Mouse (Mus musculus): ENCODE measurements around the gene Nomo1. TPM values are rescaled to one million over a fixed set of nuclear protein-coding genes. Genes with fewer than 3 reads are reported as not detected.

Nomo1 gene
- polyA plus RNA-seq, 1 experiment from 2014 or later = 39.2 TPM

DNA sequence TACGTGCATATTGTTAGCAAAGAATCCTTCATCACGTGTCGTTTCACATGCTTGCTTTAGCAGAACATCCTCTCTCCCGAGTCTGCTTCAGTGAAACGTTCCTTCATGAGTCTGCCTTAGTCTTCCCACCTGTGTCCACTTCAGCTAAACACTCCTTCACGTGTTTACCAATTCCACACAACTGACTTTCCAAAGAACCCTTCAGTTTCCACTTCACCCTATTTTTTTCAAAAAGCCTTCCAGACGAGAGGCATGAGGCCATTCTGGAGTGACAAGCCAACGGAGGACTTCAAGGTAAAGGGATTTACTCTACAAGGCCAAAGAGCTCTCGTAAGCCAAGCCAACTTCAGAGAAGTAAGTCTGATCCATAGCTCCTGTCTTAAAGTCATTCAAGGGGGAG is 8.1 kb upstream of the Nomo1 start:
- no peaks in the 10 kb centered on the region for H3K36me3 ChIP-seq
- 63% methylated on average over 9 of the region's 9 CpGs for WGBS

DNA sequence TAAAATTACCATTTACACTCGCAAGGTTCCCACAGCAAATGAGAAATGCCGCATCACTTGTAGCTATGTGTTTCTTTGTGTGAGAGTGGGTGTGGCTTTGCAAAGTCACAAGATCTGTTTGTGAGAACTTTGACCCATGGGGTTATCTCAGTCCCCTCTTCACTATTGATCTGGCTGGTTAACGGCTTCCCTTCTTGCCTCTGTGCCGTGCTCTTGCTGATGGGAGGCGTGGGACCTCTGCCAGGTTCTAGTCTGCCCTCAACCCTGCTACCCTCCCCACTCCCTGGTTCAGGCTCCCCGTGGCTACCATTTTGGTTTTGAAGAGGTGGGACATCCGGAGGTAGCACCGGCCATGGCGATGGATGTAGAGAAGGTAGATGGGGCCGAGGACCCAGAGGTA is 4.8 kb upstream of the Nomo1 start:
- H3K9me3 ChIP-seq = no peaks in the 10 kb centered on the region
- no peak overlapping the region for H3K27ac ChIP-seq (replicated peaks)
- no peak overlapping the region for H3K4me3 ChIP-seq
- WGBS = 77% methylated on average over 10 of the region's 10 CpGs
- no peaks in the 10 kb centered on the region; the same call in 1 of the 2 replicates for H3K27me3 ChIP-seq (replicated peaks)
- H3K36me3 ChIP-seq = no peaks in the 10 kb centered on the region
- H3K9ac ChIP-seq = no peak overlapping the region
- H3K4me1 ChIP-seq = 0 out of 2 replicates have a peak, but pooled peaks cover 4% of the 10 kb centered on the region
- no peak overlapping the region for H3K4me2 ChIP-seq
- ATAC-seq (ENCODE audit: extremely low read depth, insufficient number of reproducible peaks, low FRiP score, low TSS enrichment) = no peak

More for the DNA sequence above, 8.1 kb upstream of the Nomo1 start:
- Histone ChIP-seq H3K27me3 (replicated peaks) (no peaks in the 10 kb centered on the region), H3K9ac (no peak overlapping the region), H3K27ac (replicated peaks) (no peak overlapping the region), H3K4me3 (no peak overlapping the region), H3K4me2 (no peak overlapping the region), H3K4me1 (0 out of 2 replicates have a peak, but pooled peaks cover 4% of the 10 kb centered on the region), H3K9me3 (no peaks in the 10 kb centered on the region)
- ATAC-seq (ENCODE audit: extremely low read depth, insufficient number of reproducible peaks, low FRiP score, low TSS enrichment) = no peak

DNA sequence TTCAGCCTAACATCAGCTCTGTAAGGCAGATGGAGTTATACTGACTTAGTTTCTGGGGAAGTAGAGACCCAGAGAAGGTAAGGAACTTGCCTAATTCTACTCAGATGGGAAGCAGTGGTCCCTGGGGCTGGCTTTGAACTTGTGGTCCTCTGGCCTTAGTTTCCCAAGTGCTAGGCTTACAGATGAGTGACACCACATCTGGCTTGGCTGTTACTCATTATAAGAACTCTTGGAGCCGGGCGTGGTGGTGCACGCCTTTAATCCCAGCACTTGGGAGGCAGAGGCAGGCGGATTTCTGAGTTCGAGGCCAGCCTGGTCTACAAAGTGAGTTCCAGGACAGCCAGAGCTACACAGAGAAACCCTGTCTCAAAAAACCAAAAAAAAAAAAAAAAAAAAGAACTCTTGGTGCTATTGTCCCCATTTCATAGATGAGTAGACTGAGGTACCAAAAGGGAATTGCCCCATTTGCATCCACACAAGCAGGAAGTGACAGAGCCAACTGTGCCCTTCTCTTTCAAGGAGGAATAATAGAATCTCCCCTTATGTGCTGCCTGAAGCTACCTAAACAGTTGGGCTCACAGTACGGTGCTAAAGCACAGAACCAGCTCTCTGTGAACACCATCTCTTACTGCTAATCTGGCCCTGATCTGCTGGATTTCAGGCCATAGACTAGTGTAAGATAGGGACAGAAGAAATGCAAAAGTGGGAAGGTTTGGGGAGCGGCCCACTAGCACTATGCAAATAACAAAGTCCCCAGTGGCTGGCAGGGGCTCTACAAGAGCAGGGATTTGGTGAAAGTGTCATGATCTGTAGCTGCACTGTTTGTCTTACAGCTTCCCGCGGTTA is 4.0 kb upstream of the Nomo1 start:
- Histone ChIP-seq H3K4me3 (0 out of 2 replicates have a peak overlapping the region, but pooled peaks have one; percentile 8), H3K9me3 (no peaks in the 10 kb centered on the region), H3K36me3 (no peaks in the 10 kb centered on the region), H3K27me3 (replicated peaks) (no peaks in the 10 kb centered on the region; the same call in 1 of the 2 replicates), H3K4me2 (peak overlapping the region; percentile 50), H3K4me1 (peaks cover 8% of the 10 kb centered on the region), H3K9ac (peak overlapping the region; percentile 30; the same call in 1 of the 2 replicates), H3K27ac (replicated peaks) (no peak overlapping the region)
- ATAC-seq (ENCODE audit: extremely low read depth, insufficient number of reproducible peaks, low FRiP score, low TSS enrichment) = no peak
- 58% methylated on average over 7 of the region's 9 CpGs for WGBS

DNA sequence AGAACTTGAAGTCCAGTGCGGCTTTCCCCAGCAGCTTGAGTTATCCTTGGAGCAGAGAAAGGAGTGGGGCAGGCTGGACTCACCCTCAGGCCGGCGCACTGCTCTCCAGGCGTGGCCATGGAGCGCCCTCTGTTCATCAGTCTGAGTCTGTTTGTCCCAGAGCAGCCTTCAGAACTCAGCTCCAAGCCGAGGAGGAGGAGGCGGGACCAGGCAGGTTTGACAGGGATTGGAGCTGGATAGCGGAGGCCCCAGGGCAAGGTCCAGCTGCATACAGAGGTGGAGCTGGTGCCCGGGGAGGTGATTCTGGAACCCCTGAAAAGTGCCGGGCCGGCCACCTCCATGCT is 3.4 kb upstream of the Nomo1 start, which contains the start of gene Abcc6:
Gene Abcc6, minus strand, starts transcription at position 158 of the 344 bp plus-strand sequence.
- H3K27me3 ChIP-seq (replicated peaks) = no peaks in the 10 kb centered on the region; the same call in 1 of the 2 replicates
- H3K36me3 ChIP-seq = no peaks in the 10 kb centered on the region
- H3K4me1 ChIP-seq = peaks cover 14% of the 10 kb centered on the region
- WGBS = 9% methylated on average over 11 of the region's 11 CpGs
- peak within 1 kb of the TSS; percentile 50 for H3K4me2 ChIP-seq
- peak within 1 kb of the TSS; percentile 30; the same call in 1 of the 2 replicates for H3K9ac ChIP-seq
- H3K9me3 ChIP-seq = no peaks in the 10 kb centered on the region
- ATAC-seq (ENCODE audit: extremely low read depth, insufficient number of reproducible peaks, low FRiP score, low TSS enrichment) = no peak
- H3K27ac ChIP-seq (replicated peaks) = no peak within 1 kb of the TSS
- 0 out of 2 replicates have a peak within 1 kb of the TSS, but pooled peaks have one; percentile 8 for H3K4me3 ChIP-seq

DNA sequence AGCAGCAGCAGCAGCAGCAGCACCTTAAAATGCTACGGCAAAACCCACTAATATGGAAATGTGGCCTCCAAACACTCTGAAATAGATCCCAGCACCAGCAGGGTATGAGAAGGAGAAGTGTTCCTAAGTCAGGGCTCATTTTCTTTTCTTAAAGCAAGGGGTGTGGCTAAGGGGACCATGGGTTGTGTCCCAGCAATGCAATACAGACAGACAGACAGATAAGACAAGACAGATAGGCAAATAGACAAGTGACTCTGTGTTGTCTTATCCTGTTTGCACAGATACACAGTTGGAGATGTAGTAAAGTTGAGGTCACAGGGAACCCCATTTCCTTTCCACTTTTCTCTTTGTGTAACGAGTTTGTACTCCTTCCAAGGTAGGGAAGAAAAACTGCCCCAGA is 2.4 kb upstream of the Nomo1 start:
- Histone ChIP-seq H3K27me3 (replicated peaks) (no peaks in the 10 kb centered on the region; the same call in 1 of the 2 replicates), H3K4me2 (no peak overlapping the region), H3K36me3 (no peaks in the 10 kb centered on the region), H3K27ac (replicated peaks) (no peak overlapping the region), H3K9me3 (no peaks in the 10 kb centered on the region), H3K4me1 (peaks cover 21% of the 10 kb centered on the region), H3K4me3 (no peak overlapping the region), H3K9ac (no peak overlapping the region)
- 52% methylated on average over 2 of the region's 2 CpGs for WGBS
- ATAC-seq (ENCODE audit: extremely low read depth, insufficient number of reproducible peaks, low FRiP score, low TSS enrichment) = no peak

DNA sequence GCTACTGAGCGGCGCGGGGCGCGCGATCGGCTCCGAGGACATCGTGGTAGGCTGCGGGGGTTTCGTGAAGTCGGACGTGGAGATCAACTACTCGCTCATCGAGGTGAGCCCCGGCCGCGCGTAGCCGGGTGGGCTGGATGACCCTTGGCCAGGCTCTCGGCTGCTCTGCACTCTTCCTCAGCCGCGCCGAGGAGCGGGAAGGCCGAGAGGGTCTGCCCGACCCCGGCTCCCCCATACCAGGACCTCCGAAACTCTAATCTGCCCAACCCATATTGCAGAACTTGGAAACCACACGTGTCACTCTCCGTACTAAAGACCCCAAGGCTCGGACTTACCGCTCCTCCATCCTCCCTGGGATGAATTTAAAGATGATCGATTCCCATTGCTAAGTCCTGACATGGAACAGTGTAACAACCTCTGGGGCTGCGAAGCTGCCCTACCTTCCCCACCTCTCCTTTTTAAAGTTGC is 406 bp downstream of the Nomo1 start:
- H3K27ac ChIP-seq (replicated peaks) = no peak overlapping the region
- H3K4me1 ChIP-seq = peaks cover 21% of the 10 kb centered on the region
- H3K27me3 ChIP-seq (replicated peaks) = no peaks in the 10 kb centered on the region; the same call in 1 of the 2 replicates
- peak overlapping the region; percentile 86 for H3K9ac ChIP-seq
- H3K9me3 ChIP-seq = no peaks in the 10 kb centered on the region
- H3K36me3 ChIP-seq = peaks cover 17% of the 10 kb centered on the region
- H3K4me3 ChIP-seq = peak overlapping the region; percentile 82
- H3K4me2 ChIP-seq = peak overlapping the region; percentile 96
- under 1% methylated on average over 35 of the region's 35 CpGs for WGBS
- no peak; the same call in 1 of the 2 replicates for ATAC-seq (ENCODE audit: extremely low read depth, insufficient number of reproducible peaks, low FRiP score, low TSS enrichment)

DNA sequence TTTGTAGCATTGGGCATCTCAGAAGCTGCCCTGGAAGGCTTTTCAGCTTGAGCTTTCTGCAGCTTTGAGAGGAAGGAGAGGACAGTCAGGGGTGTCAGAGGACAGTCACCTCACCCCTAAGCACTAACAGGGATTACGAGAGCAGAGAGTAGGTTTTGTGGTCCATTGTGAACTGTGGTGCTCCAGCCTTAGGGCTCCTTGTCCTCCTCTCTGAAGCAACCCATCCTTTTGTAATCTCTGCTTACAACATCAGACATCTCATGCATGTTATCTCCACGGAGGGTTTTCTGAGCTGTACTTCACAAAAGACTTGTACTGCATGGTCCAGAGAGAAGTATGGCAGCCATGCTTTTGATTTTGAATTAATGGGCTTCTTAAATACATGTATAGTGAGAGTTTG is 1.5 kb downstream of the Nomo1 start:
- ATAC-seq (ENCODE audit: extremely low read depth, insufficient number of reproducible peaks, low FRiP score, low TSS enrichment) = no peak
- peaks cover 21% of the 10 kb centered on the region for H3K4me1 ChIP-seq
- H3K9ac ChIP-seq = peak overlapping the region; percentile 86
- H3K9me3 ChIP-seq = no peaks in the 10 kb centered on the region
- no peak overlapping the region for H3K27ac ChIP-seq (replicated peaks)
- peak overlapping the region; percentile 82 for H3K4me3 ChIP-seq
- WGBS = 62% methylated on average over 2 of the region's 2 CpGs
- peak overlapping the region; percentile 96 for H3K4me2 ChIP-seq
- no peaks in the 10 kb centered on the region; the same call in 1 of the 2 replicates for H3K27me3 ChIP-seq (replicated peaks)
- peaks cover 26% of the 10 kb centered on the region for H3K36me3 ChIP-seq

DNA sequence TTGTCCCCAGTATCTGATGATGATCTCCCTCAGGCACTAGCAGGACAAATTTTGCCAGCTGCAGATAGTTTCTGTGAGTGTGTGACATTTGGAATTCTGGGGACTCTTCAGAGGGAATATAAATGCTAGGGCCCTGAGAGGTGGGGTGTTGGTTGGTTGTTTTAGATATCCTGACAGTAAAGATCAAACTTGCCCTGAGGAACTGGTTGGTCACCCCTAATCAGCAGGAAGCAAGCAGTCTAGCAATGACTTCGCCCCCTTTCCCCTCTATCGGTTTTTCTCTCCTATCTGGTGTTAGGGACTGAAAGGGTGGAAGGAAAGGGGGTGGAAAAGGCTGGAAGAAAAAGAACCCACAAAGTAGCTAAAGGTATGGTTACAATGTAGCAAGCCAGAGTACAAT is 2.0 kb downstream of the Nomo1 start:
- Histone ChIP-seq H3K36me3 (peaks cover 30% of the 10 kb centered on the region), H3K4me2 (no peak overlapping the region), H3K4me1 (peaks cover 18% of the 10 kb centered on the region), H3K4me3 (no peak overlapping the region), H3K27me3 (replicated peaks) (no peaks in the 10 kb centered on the region; the same call in 1 of the 2 replicates), H3K27ac (replicated peaks) (no peak overlapping the region), H3K9ac (peak overlapping the region; percentile 25; the same call in 1 of the 2 replicates), H3K9me3 (no peaks in the 10 kb centered on the region)
- WGBS = 58% methylated on average over 2 of the region's 2 CpGs
- ATAC-seq (ENCODE audit: extremely low read depth, insufficient number of reproducible peaks, low FRiP score, low TSS enrichment) = no peak

DNA sequence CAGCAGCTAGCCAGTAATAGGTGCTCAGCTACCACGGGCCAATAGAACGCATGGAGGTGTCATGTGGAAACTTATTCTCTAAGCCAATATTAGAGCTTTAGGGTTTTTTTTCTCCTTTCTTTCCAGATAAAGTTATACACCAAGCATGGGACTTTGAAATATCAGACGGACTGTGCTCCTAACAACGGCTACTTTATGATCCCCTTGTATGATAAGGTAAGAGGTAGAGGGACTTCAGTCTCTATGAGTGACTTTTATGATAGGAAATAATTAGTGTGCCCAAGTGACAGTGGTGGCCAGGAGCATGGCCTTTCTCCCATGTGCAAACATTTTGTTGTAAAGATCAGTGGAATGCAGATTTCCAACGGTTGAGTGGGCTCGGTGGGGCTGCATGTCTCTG is 3.9 kb downstream of the Nomo1 start:
- Histone ChIP-seq H3K36me3 (peaks cover 48% of the 10 kb centered on the region), H3K4me3 (no peak overlapping the region), H3K9ac (no peak overlapping the region), H3K9me3 (no peaks in the 10 kb centered on the region), H3K4me1 (peaks cover 18% of the 10 kb centered on the region), H3K27me3 (replicated peaks) (no peaks in the 10 kb centered on the region), H3K4me2 (no peak overlapping the region), H3K27ac (replicated peaks) (no peak overlapping the region)
- 91% methylated on average over 6 of the region's 6 CpGs for WGBS
- ATAC-seq (ENCODE audit: extremely low read depth, insufficient number of reproducible peaks, low FRiP score, low TSS enrichment) = no peak

DNA sequence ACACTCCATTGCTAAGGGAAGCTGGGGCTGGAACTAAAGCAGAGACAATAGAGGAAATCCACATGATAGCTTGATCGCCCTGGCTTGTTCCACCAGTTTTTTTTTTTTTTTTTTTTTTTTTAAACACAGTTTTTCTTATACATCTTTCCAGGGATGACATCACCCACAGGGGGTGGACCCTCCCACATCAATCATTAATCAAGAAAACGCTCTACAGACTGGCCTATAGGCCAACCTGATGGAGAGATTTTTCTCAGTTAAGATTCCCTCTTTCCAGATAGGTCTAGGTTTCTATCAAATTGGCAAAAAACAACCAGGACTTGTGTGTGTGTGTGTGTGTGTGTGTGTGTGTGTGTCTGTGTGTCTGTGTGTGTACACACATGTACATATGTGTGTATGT is 6.4 kb downstream of the Nomo1 start:
- Histone ChIP-seq H3K9ac (no peak overlapping the region), H3K4me3 (no peak overlapping the region), H3K4me1 (peaks cover 10% of the 10 kb centered on the region), H3K27ac (replicated peaks) (no peak overlapping the region), H3K27me3 (replicated peaks) (no peaks in the 10 kb centered on the region), H3K4me2 (no peak overlapping the region), H3K9me3 (no peaks in the 10 kb centered on the region), H3K36me3 (peaks cover 73% of the 10 kb centered on the region)
- WGBS = 77% methylated on average over 2 of the region's 2 CpGs
- no peak for ATAC-seq (ENCODE audit: extremely low read depth, insufficient number of reproducible peaks, low FRiP score, low TSS enrichment)

DNA sequence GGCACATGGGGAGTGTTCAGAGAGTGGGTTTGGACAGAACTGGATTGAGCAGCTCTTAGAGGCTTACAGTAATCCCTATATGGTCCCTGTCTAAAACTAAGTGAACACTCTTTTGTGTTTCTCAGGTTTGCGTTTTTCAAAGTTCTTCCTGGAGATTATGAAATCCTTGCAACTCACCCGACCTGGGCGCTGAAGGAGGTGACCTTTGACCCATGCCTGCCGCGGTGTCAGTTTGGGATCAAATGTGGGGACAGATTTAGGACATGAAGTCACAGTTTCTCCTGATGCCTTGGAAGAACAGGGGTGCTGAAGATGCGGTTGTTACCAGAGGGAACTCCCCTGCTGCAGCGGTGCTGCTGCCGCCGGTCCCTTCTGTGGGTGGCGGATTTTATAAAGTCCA is 10.6 kb downstream of the Nomo1 start:
- no peak for ATAC-seq (ENCODE audit: extremely low read depth, insufficient number of reproducible peaks, low FRiP score, low TSS enrichment)
- WGBS = 89% methylated on average over 10 of the region's 10 CpGs
- Histone ChIP-seq H3K4me2 (no peak overlapping the region), H3K9me3 (no peaks in the 10 kb centered on the region), H3K4me3 (no peak overlapping the region), H3K9ac (no peak overlapping the region), H3K27me3 (replicated peaks) (no peaks in the 10 kb centered on the region), H3K27ac (replicated peaks) (no peak overlapping the region), H3K36me3 (peaks cover 88% of the 10 kb centered on the region), H3K4me1 (no peaks in the 10 kb centered on the region)
